Mouse (Mus musculus) cerebellum, postnatal 4 days (tissue): ENCODE measurements around the gene Kdr.

ENCODE experiments used
- DNase-seq, 2 experiments: peaks; one replicate each; pipeline ENCODE4 v3.0.0; 2022; ENCODE audit warnings: low spot score in 2 of 2, mixed read lengths in 1 of 2

Gene Kdr

GRCm38 (mm10) chr5:75978374-75979100 lies at the start of gene Kdr:
Gene Kdr, minus strand, starts transcription at chr5:75978458.
- peak in 1 of 2 experiments; percentile 39 for DNase-seq

- DNase-seq = no peak
Observed at GRCm38 (mm10) chr5:76026805-76027204, 48.5 kb upstream of the Kdr start.

GRCm38 (mm10) chr5:76025996-76026665 lies 47.9 kb upstream of the Kdr start:
- DNase-seq = no peak

- no peak for DNase-seq
Observed at GRCm38 (mm10) chr5:76023011-76023773, 44.9 kb upstream of the Kdr start.

- DNase-seq = no peak
Observed at GRCm38 (mm10) chr5:76022436-76022835, 44.2 kb upstream of the Kdr start.

- no peak for DNase-seq
Observed at GRCm38 (mm10) chr5:76018321-76018720, 40.1 kb upstream of the Kdr start.

GRCm38 (mm10) chr5:76016086-76016485 lies 37.8 kb upstream of the Kdr start:
- DNase-seq = no peak

- DNase-seq = no peak
Observed at GRCm38 (mm10) chr5:76013881-76014431, 35.7 kb upstream of the Kdr start.

GRCm38 (mm10) chr5:76006403-76006802 lies 28.1 kb upstream of the Kdr start:
- no peak for DNase-seq

GRCm38 (mm10) chr5:75990212-75990611 lies 12.0 kb upstream of the Kdr start:
- DNase-seq = no peak

GRCm38 (mm10) chr5:75987530-75987929 lies 9.3 kb upstream of the Kdr start:
- no peak for DNase-seq

- no peak for DNase-seq
Observed at GRCm38 (mm10) chr5:75980521-75981311, 2.5 kb upstream of the Kdr start.

- DNase-seq = no peak
Observed at GRCm38 (mm10) chr5:75979108-75979507, 850 bp upstream of the Kdr start.

- peak in 1 of 2 experiments; percentile 27 for DNase-seq
Observed at GRCm38 (mm10) chr5:75977441-75978373, 551 bp downstream of the Kdr start.

GRCm38 (mm10) chr5:75976696-75977095 lies 1.6 kb downstream of the Kdr start:
- DNase-seq = no peak

GRCm38 (mm10) chr5:75975398-75975797 lies 2.9 kb downstream of the Kdr start:
- no peak for DNase-seq

GRCm38 (mm10) chr5:75974543-75975130 lies 3.6 kb downstream of the Kdr start:
- DNase-seq = no peak

- DNase-seq = no peak
Observed at GRCm38 (mm10) chr5:75969887-75970286, 8.4 kb downstream of the Kdr start.

- DNase-seq = no peak
Observed at GRCm38 (mm10) chr5:75962558-75962957, 15.7 kb downstream of the Kdr start.
